Mouse (Mus musculus) testis, adult 2 months (tissue): Measurements from ENCODE around the gene Dglucy. TPM values are rescaled to one million over a fixed set of nuclear protein-coding genes. Genes with fewer than 3 reads are reported as not detected.
A peak's percentile ranks its signal among the peaks of the same experiment; 100 is the strongest.

Source experiments
- H3K27ac ChIP-seq: fragments of 200-500 bp; 2 replicates; pipeline ENCODE4 v1.5.1; 2012; ENCODE audit warnings: low read depth, low read length; ENCODE audit not compliant: control insufficient read depth, insufficient read depth
- H3K27me3 ChIP-seq: fragments of 200-500 bp; 2 replicates; pipeline ENCODE4 v1.6.1; 2012; ENCODE audit warnings: mild to moderate bottlenecking, low read length, moderate library complexity; ENCODE audit not compliant: control insufficient read depth, insufficient read depth
- H3K36me3 ChIP-seq: fragments of 200-500 bp; 2 replicates; pipeline ENCODE4 v1.6.1; 2012; ENCODE audit warnings: mild to moderate bottlenecking, low read length; ENCODE audit not compliant: control insufficient read depth, insufficient read depth
- H3K4me1 ChIP-seq: fragments of 200-500 bp; 2 replicates; pipeline ENCODE4 v1.6.1; 2012; ENCODE audit warnings: low read length; ENCODE audit not compliant: control insufficient read depth, insufficient read depth
- H3K4me3 ChIP-seq: fragments of 200-500 bp; 2 replicates; pipeline ENCODE4 v1.5.1; 2012; ENCODE audit warnings: low read depth, mild to moderate bottlenecking, low read length, moderate library complexity, mixed read lengths; ENCODE audit not compliant: control insufficient read depth
- CTCF ChIP-seq: fragments of 200-500 bp; IDR thresholded peaks from 2 replicates; pipeline ENCODE4 v1.5.1; 2012; ENCODE audit warnings: low read depth, mild to moderate bottlenecking, inconsistent platforms, low read length, moderate library complexity; ENCODE audit not compliant: control insufficient read depth, insufficient read depth, insufficient replicate concordance
- POLR2A ChIP-seq: fragments of 200-500 bp; IDR thresholded peaks from 2 replicates; pipeline ENCODE4 v1.6.1; 2012; ENCODE audit warnings: low read depth, mild to moderate bottlenecking, inconsistent platforms, low read length, moderate library complexity; ENCODE audit not compliant: control insufficient read depth
- polyA plus RNA-seq: library from polyadenylated mRNA; depleted of rRNA; stranded (reverse); fragments of >200 nt; gene quantifications from 2 replicates; pipeline ENCODE4 v1.2.3, GENCODE M21; 2012; rRNA removed

Dglucy gene
- 1.0 and 1.1 TPM in 2 replicates for polyA plus RNA-seq

GRCm38 (mm10) chr12:100778934-100779865 is at the start of gene Dglucy:
Dglucy (plus strand) TSS chr12:100779057.
- TF ChIP-seq POLR2A, result peak; percentile 73
- TF ChIP-seq CTCF, result no peak
- peak within 1 kb of the TSS; percentile 63 for H3K27ac ChIP-seq
- H3K4me3 ChIP-seq, result peak within 1 kb of the TSS; percentile 37
- no peaks in the 10 kb centered on the region for H3K36me3 ChIP-seq
- H3K4me1 ChIP-seq, result no peaks in the 10 kb centered on the region
- H3K27me3 ChIP-seq, result no peaks in the 10 kb centered on the region

GRCm38 (mm10) chr12:100735156-100735555 is 43.7 kb upstream of the Dglucy start:
- Histone ChIP-seq H3K27me3 (no peaks in the 10 kb centered on the region), H3K36me3 (no peaks in the 10 kb centered on the region), H3K4me1 (no peaks in the 10 kb centered on the region), H3K4me3 (no peak overlapping the region), H3K27ac (no peak overlapping the region)
- TF ChIP-seq CTCF, result no peak
- TF ChIP-seq POLR2A, result no peak

GRCm38 (mm10) chr12:100735581-100735980 is 43.3 kb upstream of the Dglucy start:
- no peaks in the 10 kb centered on the region for H3K27me3 ChIP-seq
- TF ChIP-seq POLR2A (no peak), CTCF (no peak)

GRCm38 (mm10) chr12:100738498-100738897 is 40.4 kb upstream of the Dglucy start:
- H3K4me3 ChIP-seq, result no peak overlapping the region
- no peak overlapping the region for H3K27ac ChIP-seq
- TF ChIP-seq POLR2A, result no peak
- no peaks in the 10 kb centered on the region for H3K27me3 ChIP-seq
- H3K36me3 ChIP-seq, result no peaks in the 10 kb centered on the region
- no peaks in the 10 kb centered on the region for H3K4me1 ChIP-seq

More at GRCm38 (mm10) chr12:100735581-100735980, 43.3 kb upstream of the Dglucy start:
- Histone ChIP-seq H3K27ac (no peak overlapping the region), H3K4me3 (no peak overlapping the region), H3K4me1 (no peaks in the 10 kb centered on the region), H3K36me3 (no peaks in the 10 kb centered on the region)

GRCm38 (mm10) chr12:100739011-100739570 is 39.8 kb upstream of the Dglucy start:
- no peak overlapping the region for H3K27ac ChIP-seq
- TF ChIP-seq CTCF (no peak), POLR2A (no peak)
- H3K36me3 ChIP-seq, result no peaks in the 10 kb centered on the region
- no peaks in the 10 kb centered on the region for H3K4me1 ChIP-seq
- no peaks in the 10 kb centered on the region for H3K27me3 ChIP-seq
- H3K4me3 ChIP-seq, result no peak overlapping the region

- H3K4me3 ChIP-seq, result no peak overlapping the region
- no peak overlapping the region for H3K27ac ChIP-seq
- H3K27me3 ChIP-seq, result no peaks in the 10 kb centered on the region
- H3K4me1 ChIP-seq, result no peaks in the 10 kb centered on the region
- no peaks in the 10 kb centered on the region for H3K36me3 ChIP-seq
- no peak for TF ChIP-seq CTCF
- TF ChIP-seq POLR2A, result no peak
Measured at GRCm38 (mm10) chr12:100740313-100740712, 38.5 kb upstream of the Dglucy start.

GRCm38 (mm10) chr12:100742468-100742867 is 36.4 kb upstream of the Dglucy start:
- TF ChIP-seq POLR2A (no peak), CTCF (no peak)
- Histone ChIP-seq H3K27ac (no peak overlapping the region), H3K36me3 (no peaks in the 10 kb centered on the region), H3K27me3 (no peaks in the 10 kb centered on the region), H3K4me1 (no peaks in the 10 kb centered on the region), H3K4me3 (no peak overlapping the region)

GRCm38 (mm10) chr12:100752977-100753376 is 25.9 kb upstream of the Dglucy start:
- Histone ChIP-seq H3K27ac (no peak overlapping the region), H3K27me3 (no peaks in the 10 kb centered on the region), H3K36me3 (no peaks in the 10 kb centered on the region), H3K4me1 (no peaks in the 10 kb centered on the region), H3K4me3 (no peak overlapping the region)
- TF ChIP-seq POLR2A, result no peak
- TF ChIP-seq CTCF, result no peak
